Comparison of ENCODE assay signal across 10 mouse cellular contexts in genomic region chr13:71961891-71962660, GRCm38 (mm10). TPM values are rescaled to one million over a fixed set of nuclear protein-coding genes. Genes with fewer than 3 reads are reported as not detected.
DNase-seq lines count a peak whose midpoint lies in the region; ATAC-seq lines count a peak whose summit lies in the region.
"Had no signal": no experiment of that assay in that cellular context is flagged by ENCODE, and none has a peak within 500 bp of the region (broad histone marks: within the 10 kb centered on the region; RNA-seq: fewer than 3 reads in every experiment).

No protein-coding gene starts in this region.

- no peak overlapping the region for H3K9ac ChIP-seq in kidney, embryonic 15.5 days
- peak overlapping the region; percentile 64 for H3K9ac ChIP-seq in embryonic facial prominence, embryonic 11.5 days (replicated peaks; ENCODE audit: low read length)
- peak overlapping the region; percentile 81 for H3K9ac ChIP-seq in neural tube, embryonic 11.5 days (ENCODE audit: low read length)

- H3K36me3 ChIP-seq in kidney, embryonic 15.5 days: no peaks in the 10 kb centered on the region
- no peaks in the 10 kb centered on the region for H3K36me3 ChIP-seq in embryonic facial prominence, embryonic 11.5 days (replicated peaks; ENCODE audit: control insufficient read depth, insufficient read depth, low read depth, low read length)
- H3K36me3 ChIP-seq in neural tube, embryonic 11.5 days (ENCODE audit: control insufficient read depth, insufficient read depth, low read length): no peaks in the 10 kb centered on the region
- H3K36me3 ChIP-seq: G1E had no signal

- H3K4me3 ChIP-seq in kidney, embryonic 15.5 days (replicated peaks): peak overlapping the region; percentile 49
- H3K4me3 ChIP-seq in embryonic facial prominence, embryonic 11.5 days (ENCODE audit: low read depth, low read length): peak overlapping the region; percentile 59
- H3K4me3 ChIP-seq in neural tube, embryonic 11.5 days (ENCODE audit: low read depth, low read length): peak overlapping the region; percentile 77
- H3K4me3 ChIP-seq: myocyte had no signal

- no peaks in the 10 kb centered on the region for H3K9me3 ChIP-seq in kidney, embryonic 15.5 days (replicated peaks)
- H3K9me3 ChIP-seq in embryonic facial prominence, embryonic 11.5 days (replicated peaks; ENCODE audit: control insufficient read depth, low read length): no peaks in the 10 kb centered on the region
- no peaks in the 10 kb centered on the region for H3K9me3 ChIP-seq in neural tube, embryonic 11.5 days (ENCODE audit: control insufficient read depth, low read length)

- DNase-seq in kidney, adult 8-10 months: no peak
- peak; percentile 52 for DNase-seq in embryonic facial prominence, embryonic 11.5 days (ENCODE audit: low spot score)
- DNase-seq in heart, postnatal 4 days: peak; percentile 14
- DNase-seq in neural tube, embryonic 11.5 days (ENCODE audit: low spot score): peak; percentile 48
- DNase-seq in cerebellum, adult 9-11 months: no peak
- no peak for DNase-seq in c-Kit-positive CD71-positive TER-119-positive erythroid progenitor cells, embryonic 14.5 days (ENCODE audit: low spot score)

- peak overlapping the region; percentile 77 for H3K4me2 ChIP-seq in kidney, embryonic 15.5 days
- peak overlapping the region; percentile 89 for H3K4me2 ChIP-seq in embryonic facial prominence, embryonic 11.5 days (ENCODE audit: low read depth, low read length)
- peak overlapping the region; percentile 79 for H3K4me2 ChIP-seq in neural tube, embryonic 11.5 days (ENCODE audit: low read depth)

- H3K27me3 ChIP-seq in kidney, embryonic 15.5 days: peaks cover 98% of the 10 kb centered on the region
- H3K27me3 ChIP-seq in embryonic facial prominence, embryonic 11.5 days (ENCODE audit: control insufficient read depth, insufficient read depth, low read length): peaks cover 54% of the 10 kb centered on the region
- H3K27me3 ChIP-seq in neural tube, embryonic 11.5 days (ENCODE audit: control insufficient read depth, insufficient read depth, low read length): peaks cover 81% of the 10 kb centered on the region

- H3K4me1 ChIP-seq in kidney, embryonic 15.5 days: peaks cover 40% of the 10 kb centered on the region
- H3K4me1 ChIP-seq in embryonic facial prominence, embryonic 11.5 days (ENCODE audit: control insufficient read depth, insufficient read depth, low read length): no peaks in the 10 kb centered on the region; the same call in 1 of the 2 replicates
- peaks cover 21% of the 10 kb centered on the region for H3K4me1 ChIP-seq in neural tube, embryonic 11.5 days (ENCODE audit: control insufficient read depth, insufficient read depth, low read length)

- no peak overlapping the region for H3K27ac ChIP-seq in kidney, embryonic 15.5 days
- H3K27ac ChIP-seq in embryonic facial prominence, embryonic 11.5 days (replicated peaks; ENCODE audit: low read depth, low read length): no peak overlapping the region
- no peak overlapping the region for H3K27ac ChIP-seq in neural tube, embryonic 11.5 days (ENCODE audit: low read depth, low read length)

- 2% methylated on average over 25 of the region's 25 CpGs for WGBS in kidney, embryonic 15.5 days
- WGBS in embryonic facial prominence, embryonic 11.5 days: 1% methylated on average over 25 of the region's 25 CpGs
- under 1% methylated on average over 25 of the region's 25 CpGs for WGBS in neural tube, embryonic 11.5 days

- no peak for ATAC-seq in kidney, embryonic 15.5 days (replicated peaks; ENCODE audit: low FRiP score)
- ATAC-seq in embryonic facial prominence, embryonic 11.5 days (replicated peaks; ENCODE audit: insufficient number of reproducible peaks, low FRiP score, low TSS enrichment, low read depth): no peak
- no peak for ATAC-seq in neural tube, embryonic 11.5 days (ENCODE audit: insufficient read depth, low FRiP score, low TSS enrichment)
- ATAC-seq in erythroid progenitor cell, adult 5-6 weeks (replicated peaks; ENCODE audit: low FRiP score, poor library complexity, severe bottlenecking): no peak

RNA-seq across cellular contexts. Expression of gene Irx1, which starts 1.4 kb away (rescaled TPM):
- 4.9 TPM in 2 replicates for polyA plus RNA-seq in kidney, embryonic 15.5 days (2015; fragmentation: Nextera tagmentation; extraction: Ambion mirVana)
- polyA plus RNA-seq in embryonic facial prominence, embryonic 11.5 days (2014; fragmentation: Nextera tagmentation; extraction: Ambion mirVana): 2.2 and 2.4 TPM in 2 replicates
- 10 to 100 TPM; 10.2 to 12.4 TPM for total RNA-seq in heart, postnatal 4 days (2021)
- polyA plus RNA-seq in neural tube, embryonic 11.5 days (2014; fragmentation: Nextera tagmentation; extraction: Ambion mirVana): 1.9 and 2.4 TPM in 2 replicates
- not detected in 2 replicates for total RNA-seq in erythroid progenitor cell, adult 5-6 weeks (2015; ENCODE audit: low replicate concordance)
- total RNA-seq in erythroid progenitor cell, adult 5-6 weeks (2017; ENCODE audit: low replicate concordance): not detected in 2 replicates
- total RNA-seq: G1E had no signal
- polyA plus RNA-seq: G1E, myocyte had no signal

Comparison
In these comparisons a context has a peak if more than half of its experiments do, and no peak if none do; other contexts are left out.
1. DNase-seq: peak in embryonic facial prominence, embryonic 11.5 days (single experiment), heart, postnatal 4 days (single experiment) and neural tube, embryonic 11.5 days (single experiment); none in kidney, adult 8-10 months (0 of 2), cerebellum, adult 9-11 months (single experiment) and c-Kit-positive CD71-positive TER-119-positive erythroid progenitor cells, embryonic 14.5 days (single experiment).
2. Peak in every context shown above with its lines, with median percentiles within 50 percentile points of each other: H3K4me2 ChIP-seq and H3K4me3 ChIP-seq.